Mouse (Mus musculus) ES-E14 (cell line): ENCODE measurements at regions not wholly inside any gene's neighbourhood (a gene's known extent, or its start where the extent isn't known, plus 50 kb on each side); places are given as distances from the start of the nearest gene placed in this dataset.

Experiments
- MAFK ChIP-seq: IDR thresholded peaks from 2 replicates; pipeline ENCODE4 v1.6.1; 2014; ENCODE audit warnings: mild to moderate bottlenecking, low read depth, low read length, inconsistent platforms; ENCODE audit not compliant: insufficient read depth
- ZC3H11A ChIP-seq: IDR thresholded peaks from 2 replicates; pipeline ENCODE4 v1.6.1; 2012; ENCODE audit warnings: low read depth, mild to moderate bottlenecking, inconsistent platforms, low read length, borderline replicate concordance

- no peak for TF ChIP-seq ZC3H11A
- TF ChIP-seq MAFK, result no peak
These were observed 103.4 kb downstream of the Olfm1 start for GRCm38 (mm10) chr2:28296183-28296582.
